Mouse (Mus musculus) midbrain, embryonic 13.5 days (tissue): Measurements from ENCODE around the gene Cldn20. TPM values are rescaled to one million over a fixed set of nuclear protein-coding genes. Genes with fewer than 3 reads are reported as not detected.

Experiments used
- polyA plus RNA-seq: library from polyadenylated mRNA; unstranded; fragments of >200 nt; fragmentation: Nextera tagmentation; extraction: Ambion mirVana; gene quantifications from 2 replicates; pipeline ENCODE4 v1.2.1, GENCODE M21; 2015

The Cldn20 gene
- polyA plus RNA-seq, 1 experiment from 2014 or later, result not detected

Other genes with a start within 250 kb of the Cldn20 start
- 1.9 and 4.9 TPM in 2 replicates for gene Tiam2, start 206.0 kb upstream of the Cldn20 start, polyA plus RNA-seq
- gene Tfb1m, start 25.2 kb downstream of the Cldn20 start, polyA plus RNA-seq, result 13.2 and 14.6 TPM in 2 replicates
- gene Nox3, start 163.7 kb downstream of the Cldn20 start, polyA plus RNA-seq, result not detected in 2 replicates